Mouse (Mus musculus) heart, embryonic 16.5 days (tissue): ENCODE data around the gene Ctla4. TPM values are rescaled to one million over a fixed set of nuclear protein-coding genes. Genes with fewer than 3 reads are reported as not detected.

Experiments used
- ATAC-seq: fragments of 200-750 bp; cut with Nextera tagmentation; replicated peaks from 2 replicates; pipeline ENCODE4 v1.8.0; 2017; ENCODE audit warnings: moderate number of reproducible peaks; ENCODE audit not compliant: insufficient read depth, low FRiP score; ENCODE audit errors: extremely low read depth
- H3K27ac ChIP-seq: fragments of 300-500 bp; sonication (generic); 2 replicates; pipeline ENCODE4 v1.5.1; 2014; ENCODE audit warnings: mild to moderate bottlenecking, low read length, control low read depth, moderate library complexity
- H3K27me3 ChIP-seq: fragments of 300-500 bp; sonication (generic); 2 replicates; pipeline ENCODE4 v1.6.1; 2014; ENCODE audit warnings: low read length, mixed read lengths; ENCODE audit not compliant: control insufficient read depth, insufficient read depth
- H3K36me3 ChIP-seq: fragments of 300-500 bp; sonication (generic); 2 replicates; pipeline ENCODE4 v1.6.1; 2014; ENCODE audit not compliant: control insufficient read depth, insufficient read depth
- H3K4me1 ChIP-seq: fragments of 300-500 bp; sonication (generic); 2 replicates; pipeline ENCODE4 v1.6.1; 2014; ENCODE audit warnings: low read length, mixed read lengths; ENCODE audit not compliant: control insufficient read depth, insufficient read depth
- H3K4me2 ChIP-seq: fragments of 300-500 bp; sonication (generic); 2 replicates; pipeline ENCODE4 v1.6.1; 2014; ENCODE audit warnings: low read depth, mild to moderate bottlenecking, control low read depth, low read length
- H3K4me3 ChIP-seq: fragments of 300-500 bp; sonication (generic); 2 replicates; pipeline ENCODE4 v1.5.1; 2014; ENCODE audit warnings: mild to moderate bottlenecking, control low read depth, low read length
- H3K9ac ChIP-seq: fragments of 300-500 bp; sonication (generic); 2 replicates; pipeline ENCODE4 v1.6.1; 2014; ENCODE audit warnings: low read length, control low read depth
- H3K9me3 ChIP-seq: fragments of 300-500 bp; sonication (generic); replicated peaks from 2 replicates; pipeline ENCODE4 v1.6.1; 2016; ENCODE audit warnings: low read length; ENCODE audit not compliant: control insufficient read depth
- WGBS: fragments of 180-500 bp; shearing (Covaris S2); extraction: QIAGEN DNeasy Blood & Tissue Kit; methylation state at CpG from one replicate; pipeline ENCODE4 v1.1.7; 2014; 5-methylcytosine and 5-hydroxymethylcytosine counted together
- polyA plus RNA-seq: library from polyadenylated mRNA; unstranded; fragments of >200 nt; fragmentation: Nextera tagmentation; extraction: Ambion mirVana; gene quantifications from 2 replicates; pipeline ENCODE4 v1.2.1, GENCODE M21; 2015

The Ctla4 gene
- polyA plus RNA-seq, 1 experiment from 2014 or later, result 3.5 TPM

- peaks cover 28% of the 10 kb centered on the region for H3K4me1 ChIP-seq
- H3K9me3 ChIP-seq, result no peaks in the 10 kb centered on the region
- 0 out of 2 replicates have a peak, but pooled peaks have one; percentile 24 for ATAC-seq
- no peak overlapping the region for H3K4me2 ChIP-seq
- H3K36me3 ChIP-seq, result no peaks in the 10 kb centered on the region
- no peak overlapping the region for H3K9ac ChIP-seq
- WGBS, result 75% methylated on average over 6 of the region's 6 CpGs
- H3K4me3 ChIP-seq, result no peak overlapping the region
- H3K27ac ChIP-seq, result no peak overlapping the region
- no peaks in the 10 kb centered on the region for H3K27me3 ChIP-seq
Measured at GRCm38 (mm10) chr1:60852770-60853147, 34.0 kb upstream of the Ctla4 start.

DNA sequence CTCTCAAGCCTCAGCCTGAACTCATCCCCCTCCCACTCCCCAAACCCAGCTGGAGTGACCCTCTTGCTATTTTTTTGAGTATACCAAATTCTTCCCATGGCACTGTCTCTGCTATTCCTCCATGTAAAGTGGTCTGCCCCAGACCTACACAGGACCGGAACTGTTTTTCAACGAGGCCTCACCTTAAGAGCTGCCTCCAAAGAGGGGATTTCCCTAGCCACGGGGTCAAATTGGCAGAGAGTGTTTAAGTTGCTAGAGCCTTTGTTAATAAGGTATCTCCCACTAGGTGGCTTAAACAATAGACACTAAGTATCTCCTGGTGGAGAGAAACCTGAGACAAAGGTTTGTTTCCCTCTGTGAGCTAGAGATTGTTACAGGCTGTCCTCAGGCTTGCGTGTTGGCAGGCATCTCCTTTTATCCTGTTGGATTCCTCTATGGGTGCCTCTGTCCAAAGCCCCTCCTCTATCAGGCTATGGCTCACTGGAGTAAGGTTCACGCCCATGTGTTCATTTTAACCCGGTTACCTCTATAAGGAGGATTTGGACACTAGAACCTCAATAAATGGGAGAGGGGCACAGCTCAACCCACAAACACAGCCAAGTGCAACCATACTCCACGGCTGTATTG, 33.4 kb upstream of the Ctla4 start:
- no peaks in the 10 kb centered on the region for H3K27me3 ChIP-seq
- H3K4me3 ChIP-seq, result no peak overlapping the region
- H3K9me3 ChIP-seq, result no peaks in the 10 kb centered on the region
- no peak overlapping the region for H3K9ac ChIP-seq
- no peak overlapping the region for H3K4me2 ChIP-seq
- peak; percentile 16; the same call in 1 of the 2 replicates for ATAC-seq
- H3K4me1 ChIP-seq, result peaks cover 28% of the 10 kb centered on the region
- H3K27ac ChIP-seq, result no peak overlapping the region
- 46% methylated on average over 7 of the region's 7 CpGs for WGBS
- H3K36me3 ChIP-seq, result no peaks in the 10 kb centered on the region

GRCm38 (mm10) chr1:60853991-60854390, 32.8 kb upstream of the Ctla4 start:
- no peak overlapping the region for H3K4me2 ChIP-seq
- no peak overlapping the region for H3K27ac ChIP-seq
- no peaks in the 10 kb centered on the region for H3K9me3 ChIP-seq
- H3K4me1 ChIP-seq, result peaks cover 32% of the 10 kb centered on the region
- ATAC-seq, result no peak
- H3K27me3 ChIP-seq, result no peaks in the 10 kb centered on the region
- no peak overlapping the region for H3K9ac ChIP-seq
- H3K4me3 ChIP-seq, result no peak overlapping the region
- H3K36me3 ChIP-seq, result no peaks in the 10 kb centered on the region
- 86% methylated on average over 5 of the region's 5 CpGs for WGBS

GRCm38 (mm10) chr1:60857351-60858220, 29.2 kb upstream of the Ctla4 start:
- no peaks in the 10 kb centered on the region for H3K27me3 ChIP-seq
- ATAC-seq, result no peak
- H3K27ac ChIP-seq, result no peak overlapping the region
- no peak overlapping the region for H3K4me3 ChIP-seq
- H3K4me2 ChIP-seq, result no peak overlapping the region
- no peaks in the 10 kb centered on the region for H3K36me3 ChIP-seq
- no peaks in the 10 kb centered on the region for H3K9me3 ChIP-seq
- WGBS, result 67% methylated on average over 12 of the region's 12 CpGs
- H3K9ac ChIP-seq, result no peak overlapping the region
- peaks cover 36% of the 10 kb centered on the region for H3K4me1 ChIP-seq

- Histone ChIP-seq H3K4me1 (peaks cover 27% of the 10 kb centered on the region), H3K4me3 (no peak overlapping the region)
- WGBS, result 27% methylated on average over 3 of the region's 3 CpGs
Measured at GRCm38 (mm10) chr1:60859159-60859558, 27.6 kb upstream of the Ctla4 start.

GRCm38 (mm10) chr1:60859842-60860241, 27.0 kb upstream of the Ctla4 start:
- ATAC-seq, result no peak
- Histone ChIP-seq H3K4me1 (peaks cover 27% of the 10 kb centered on the region), H3K36me3 (no peaks in the 10 kb centered on the region), H3K9ac (peak overlapping the region; percentile 15; the same call in 1 of the 2 replicates), H3K27me3 (no peaks in the 10 kb centered on the region), H3K4me2 (no peak overlapping the region), H3K4me3 (no peak overlapping the region), H3K27ac (no peak overlapping the region), H3K9me3 (no peaks in the 10 kb centered on the region)
- WGBS, result 42% methylated on average over 3 of the region's 3 CpGs

More at GRCm38 (mm10) chr1:60859159-60859558, 27.6 kb upstream of the Ctla4 start:
- no peak overlapping the region for H3K9ac ChIP-seq
- H3K27me3 ChIP-seq, result no peaks in the 10 kb centered on the region
- ATAC-seq, result peak; percentile 55
- H3K4me2 ChIP-seq, result no peak overlapping the region
- H3K27ac ChIP-seq, result 0 out of 2 replicates have a peak overlapping the region, but pooled peaks have one; percentile 19
- H3K36me3 ChIP-seq, result no peaks in the 10 kb centered on the region
- H3K9me3 ChIP-seq, result no peaks in the 10 kb centered on the region

- peak overlapping the region; percentile 57 for H3K4me2 ChIP-seq
- H3K36me3 ChIP-seq, result no peaks in the 10 kb centered on the region
- 14% methylated on average over 3 of the region's 3 CpGs for WGBS
- peak overlapping the region; percentile 30 for H3K27ac ChIP-seq
- no peaks in the 10 kb centered on the region for H3K9me3 ChIP-seq
- no peak for ATAC-seq
- H3K27me3 ChIP-seq, result no peaks in the 10 kb centered on the region
- H3K9ac ChIP-seq, result peak overlapping the region; percentile 15; the same call in 1 of the 2 replicates
- peaks cover 27% of the 10 kb centered on the region for H3K4me1 ChIP-seq
- H3K4me3 ChIP-seq, result peak overlapping the region; percentile 33
Measured at GRCm38 (mm10) chr1:60860357-60860946, 26.3 kb upstream of the Ctla4 start.

GRCm38 (mm10) chr1:60860955-60861354, 25.8 kb upstream of the Ctla4 start:
- Histone ChIP-seq H3K9me3 (no peaks in the 10 kb centered on the region), H3K27me3 (no peaks in the 10 kb centered on the region), H3K4me2 (peak overlapping the region; percentile 57), H3K27ac (peak overlapping the region; percentile 67), H3K4me1 (peaks cover 27% of the 10 kb centered on the region), H3K36me3 (no peaks in the 10 kb centered on the region), H3K4me3 (peak overlapping the region; percentile 33), H3K9ac (0 out of 2 replicates have a peak overlapping the region, but pooled peaks have one; percentile 3)
- 16% methylated on average over 5 of the region's 5 CpGs for WGBS
- ATAC-seq, result 0 out of 2 replicates have a peak, but pooled peaks have one; percentile 24
